Mouse (Mus musculus) forelimb bud, embryonic 11.5 days (tissue): ENCODE data around the gene Ube4b.

ENCODE experiments used
- DNase-seq: peaks from one replicate; pipeline ENCODE4 v3.0.0-alpha.2; 2012; ENCODE audit warnings: low read depth, low spot score

Gene Ube4b

DNA sequence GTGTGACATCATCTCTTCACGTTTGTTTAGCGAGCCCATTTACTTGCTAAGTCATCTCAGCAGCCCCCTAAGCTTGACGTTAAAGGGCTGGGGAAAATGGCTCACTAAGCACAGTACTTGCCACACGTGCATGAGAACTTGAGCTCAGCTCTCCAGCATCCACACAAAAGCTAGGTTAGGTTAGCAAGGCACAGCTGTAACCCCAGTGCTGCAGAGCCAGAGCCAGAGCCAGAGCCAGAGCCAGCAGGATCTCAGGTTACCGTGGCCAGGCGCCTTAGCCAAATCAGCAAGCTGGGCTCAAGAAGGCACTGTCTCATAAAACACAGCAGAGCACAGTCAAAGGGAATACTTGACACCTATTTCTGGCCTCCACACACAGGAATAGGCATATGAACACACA is 31.0 kb downstream of the Ube4b start:
- DNase-seq, result peak; percentile 81

DNA sequence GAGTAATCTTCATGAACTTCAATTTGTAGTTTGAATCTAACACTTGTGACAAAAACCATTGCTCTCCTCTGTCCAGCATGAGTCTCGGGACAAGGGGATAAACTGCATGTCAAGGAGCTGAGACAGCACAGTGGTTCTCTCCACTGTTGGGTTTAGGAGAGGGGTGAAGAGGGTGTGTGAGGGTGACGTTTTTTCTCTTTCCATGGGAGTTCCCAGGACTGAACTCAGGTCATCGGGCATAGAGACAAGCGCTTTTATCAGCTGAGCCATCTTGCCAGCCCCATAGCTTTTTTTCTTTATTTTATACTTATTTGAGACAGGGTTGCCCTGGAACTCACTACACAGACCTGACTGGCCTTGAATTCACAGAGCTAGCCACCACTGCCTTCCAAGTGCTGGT is 32.3 kb downstream of the Ube4b start:
- no peak for DNase-seq

GRCm38 (mm10) chr4:149393311-149393995 is 33.1 kb downstream of the Ube4b start:
- no peak for DNase-seq

DNA sequence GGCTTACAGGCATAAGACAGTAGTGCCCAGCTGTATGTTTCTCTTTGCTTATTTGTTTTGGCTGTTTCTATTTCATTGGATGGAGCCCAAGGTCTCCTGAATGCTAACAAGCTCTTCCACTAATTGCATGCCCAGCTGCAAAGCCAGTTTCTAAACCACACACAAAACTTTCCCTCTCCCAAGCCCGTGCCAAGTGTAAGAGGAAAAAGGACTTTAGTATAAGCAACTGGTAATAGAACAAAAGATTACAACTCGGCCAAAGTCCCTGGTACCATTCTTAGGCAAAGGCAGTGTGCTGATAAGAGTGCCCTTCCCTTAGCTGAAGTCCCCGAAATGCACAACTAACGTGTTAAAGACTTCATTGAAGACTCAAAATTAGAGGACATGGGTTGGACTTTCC is 34.2 kb downstream of the Ube4b start:
- DNase-seq, result no peak

- DNase-seq, result no peak
Measured at GRCm38 (mm10) chr4:149381001-149381400, 45.5 kb downstream of the Ube4b start.

GRCm38 (mm10) chr4:149379881-149380280 is 46.7 kb downstream of the Ube4b start:
- DNase-seq, result no peak

DNA sequence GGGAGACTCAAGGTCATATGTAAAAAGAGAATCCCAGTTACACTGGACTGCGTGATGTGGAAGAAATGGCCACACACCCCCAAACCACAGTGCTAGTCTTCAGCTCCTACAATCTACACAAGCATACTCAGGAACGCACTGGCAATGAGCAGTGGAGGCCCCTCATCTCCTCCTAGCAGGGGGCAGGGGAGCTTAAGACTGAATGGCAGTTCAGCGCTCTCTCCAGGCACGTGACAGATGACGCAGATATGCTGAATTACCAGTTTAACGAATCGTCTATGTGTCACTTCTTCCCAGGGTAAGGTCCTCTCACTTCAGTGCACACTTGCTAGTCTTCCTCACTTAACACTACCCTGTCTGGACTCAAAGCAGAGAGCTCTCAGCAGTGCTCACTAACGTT is 47.7 kb downstream of the Ube4b start:
- no peak for DNase-seq

- DNase-seq, result no peak
Measured at GRCm38 (mm10) chr4:149376034-149376433, 50.5 kb downstream of the Ube4b start.

GRCm38 (mm10) chr4:149374662-149375061 is 51.9 kb downstream of the Ube4b start:
- no peak for DNase-seq

GRCm38 (mm10) chr4:149373927-149374326 is 52.6 kb downstream of the Ube4b start:
- no peak for DNase-seq

- peak; percentile 48 for DNase-seq
Measured at GRCm38 (mm10) chr4:149373431-149373830, 53.1 kb downstream of the Ube4b start.

GRCm38 (mm10) chr4:149365702-149366370 is 60.7 kb downstream of the Ube4b start:
- DNase-seq, result no peak

DNA sequence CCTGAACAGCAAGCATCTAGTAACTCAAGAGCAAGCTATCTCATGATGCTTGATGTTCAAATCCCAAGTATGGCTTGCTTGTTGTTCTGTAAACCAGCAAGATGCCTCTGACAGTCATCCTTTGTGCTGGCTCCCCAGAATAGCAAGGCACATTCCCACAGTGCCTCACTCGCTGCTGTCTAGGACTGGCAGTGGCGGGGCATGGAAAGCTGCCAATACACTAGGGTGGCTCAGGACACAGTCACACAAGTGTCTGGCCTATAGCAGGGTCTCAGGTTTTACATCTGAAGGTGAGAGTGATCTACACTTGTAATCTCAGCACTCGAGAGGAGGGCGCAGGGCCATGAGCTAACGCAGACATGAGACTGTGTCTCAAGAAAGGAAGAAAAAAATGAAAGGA is 61.7 kb downstream of the Ube4b start:
- no peak for DNase-seq

GRCm38 (mm10) chr4:149361051-149361450 is 65.5 kb downstream of the Ube4b start:
- DNase-seq, result no peak

- no peak for DNase-seq
Measured at GRCm38 (mm10) chr4:149360647-149361046, 65.9 kb downstream of the Ube4b start.

- DNase-seq, result no peak
Measured at GRCm38 (mm10) chr4:149357982-149358381, 68.6 kb downstream of the Ube4b start.

DNA sequence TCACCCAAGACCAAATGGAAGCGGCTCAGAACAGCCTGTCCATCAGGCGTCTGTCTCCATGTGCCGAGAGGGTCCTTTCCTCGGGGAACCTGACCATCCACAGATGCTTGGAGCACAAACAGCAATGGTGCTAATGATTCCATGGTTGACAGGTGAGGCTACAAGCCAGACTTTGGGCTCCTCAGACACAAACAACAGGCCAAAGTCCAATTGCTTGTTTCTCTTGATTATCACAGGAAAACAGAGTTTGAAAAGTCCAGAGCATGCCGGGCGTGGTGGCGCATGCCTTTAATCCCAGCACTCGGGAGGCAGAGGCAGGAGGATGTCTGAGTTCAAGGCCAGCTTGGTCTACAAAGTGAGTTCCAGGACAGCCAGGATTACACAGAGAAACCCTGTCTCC is 71.9 kb downstream of the Ube4b start:
- DNase-seq, result no peak

- no peak for DNase-seq
Measured at GRCm38 (mm10) chr4:149351596-149352150, 74.9 kb downstream of the Ube4b start.

DNA sequence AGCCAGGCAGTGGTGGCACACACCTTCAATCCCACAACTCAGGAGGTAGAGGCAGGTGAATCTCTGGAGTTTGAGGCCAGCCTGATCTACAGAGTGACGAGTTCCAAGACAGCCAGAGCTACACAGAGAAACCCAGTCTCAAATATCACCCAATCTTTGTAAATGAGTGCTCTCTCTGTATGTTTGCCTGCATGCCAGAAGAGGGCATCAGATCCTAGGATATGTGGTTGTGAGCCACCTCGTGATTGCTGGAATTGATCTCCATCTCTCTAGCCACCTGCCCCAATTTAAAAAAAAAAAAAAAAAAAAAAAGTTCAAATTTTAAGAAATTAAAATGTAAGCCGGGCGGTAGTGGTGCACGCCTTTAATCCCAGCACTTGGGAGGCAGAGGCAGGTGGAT is 77.6 kb downstream of the Ube4b start:
- DNase-seq, result no peak

- no peak for DNase-seq
Measured at GRCm38 (mm10) chr4:149345873-149346272, 80.7 kb downstream of the Ube4b start.

DNA sequence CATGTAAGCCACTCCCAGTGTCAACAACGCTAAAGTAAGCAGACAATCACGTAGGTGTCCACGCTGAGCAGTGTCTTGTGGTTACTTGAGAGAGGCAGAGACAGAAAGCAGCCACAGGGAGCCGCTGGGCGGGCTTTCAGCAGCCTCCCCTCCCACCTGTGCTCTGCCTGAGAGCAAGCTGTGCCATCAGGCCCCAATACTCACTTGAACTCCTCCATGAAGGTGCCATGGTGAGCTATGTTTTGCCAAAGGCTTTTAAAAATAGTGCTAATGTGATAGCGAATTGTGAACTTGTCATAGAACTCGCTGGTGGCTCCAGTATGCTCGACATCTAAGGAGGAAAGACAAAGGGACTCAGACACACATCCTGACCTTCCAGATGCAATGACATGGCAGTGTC is 82.2 kb downstream of the Ube4b start:
- DNase-seq, result no peak

- DNase-seq, result no peak
Measured at GRCm38 (mm10) chr4:149340680-149341079, 85.9 kb downstream of the Ube4b start.
